Mouse (Mus musculus) limb, embryonic 10.5 days (tissue): Measurements from ENCODE around the gene Vrk2. TPM values are rescaled to one million over a fixed set of nuclear protein-coding genes. Genes with fewer than 3 reads are reported as not detected.

Experiments
- DNase-seq: peaks from one replicate; pipeline ENCODE4 v3.0.0-alpha.2; 2017; ENCODE audit warnings: low spot score
- H3K27ac ChIP-seq: fragments of 300-500 bp; sonication (generic); 2 replicates; pipeline ENCODE4 v1.5.1; 2016; ENCODE audit warnings: mild to moderate bottlenecking
- H3K27me3 ChIP-seq: fragments of 300-500 bp; sonication (generic); 2 replicates; pipeline ENCODE4 v1.6.1; 2016; ENCODE audit warnings: low read depth, mild to moderate bottlenecking; ENCODE audit not compliant: poor library complexity, severe bottlenecking
- H3K36me3 ChIP-seq: fragments of 300-500 bp; sonication (generic); 2 replicates; pipeline ENCODE4 v1.6.1; 2016; ENCODE audit warnings: mild to moderate bottlenecking, moderate library complexity
- H3K4me1 ChIP-seq: fragments of 300-500 bp; sonication (generic); 2 replicates; pipeline ENCODE4 v1.6.1; 2016
- H3K4me3 ChIP-seq: fragments of 300-500 bp; sonication (generic); 2 replicates; pipeline ENCODE4 v1.5.1; 2016; ENCODE audit warnings: mild to moderate bottlenecking, moderate library complexity
- H3K9me3 ChIP-seq: fragments of 300-500 bp; sonication (generic); replicated peaks from 2 replicates; pipeline ENCODE4 v1.6.1; 2016; ENCODE audit warnings: mild to moderate bottlenecking
- WGBS: fragments of 180-500 bp; shearing (Covaris S2); methylation state at CpG from one replicate; pipeline ENCODE4 v1.1.7; 2016; 5-methylcytosine and 5-hydroxymethylcytosine counted together
- polyA plus RNA-seq: library from polyadenylated mRNA; unstranded; fragments of >200 nt; fragmentation: Nextera tagmentation; extraction: Ambion mirVana; gene quantifications from 2 replicates; pipeline ENCODE4 v1.2.1, GENCODE M21; 2016

Gene Vrk2
- polyA plus RNA-seq, 1 experiment from 2014 or later: 21.9 TPM

DNA sequence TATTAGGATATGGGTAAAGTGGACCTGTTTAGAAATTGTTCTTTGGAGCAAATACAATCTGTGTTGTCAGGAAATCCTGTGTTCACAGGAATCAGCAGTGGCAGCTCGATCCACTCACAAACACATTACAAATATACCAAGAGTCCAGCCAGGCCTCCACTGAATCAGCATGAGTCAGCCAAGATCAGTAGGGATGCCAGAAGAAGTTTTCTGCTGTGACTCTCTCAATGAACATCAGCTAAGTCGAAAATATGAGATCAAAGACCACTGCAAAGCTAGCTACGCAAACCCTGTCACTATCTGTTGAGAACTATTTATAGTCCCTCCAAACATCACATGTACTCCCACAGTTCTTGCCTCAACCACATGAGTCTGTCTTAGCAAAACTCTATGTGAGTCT lies 74.8 kb downstream of the Vrk2 start:
- Histone ChIP-seq H3K4me3 (no peak overlapping the region), H3K9me3 (no peaks in the 10 kb centered on the region), H3K36me3 (no peaks in the 10 kb centered on the region), H3K27ac (no peak overlapping the region), H3K27me3 (no peaks in the 10 kb centered on the region), H3K4me1 (no peaks in the 10 kb centered on the region)
- 96% methylated on average over 3 of the region's 3 CpGs for WGBS
- DNase-seq: no peak

DNA sequence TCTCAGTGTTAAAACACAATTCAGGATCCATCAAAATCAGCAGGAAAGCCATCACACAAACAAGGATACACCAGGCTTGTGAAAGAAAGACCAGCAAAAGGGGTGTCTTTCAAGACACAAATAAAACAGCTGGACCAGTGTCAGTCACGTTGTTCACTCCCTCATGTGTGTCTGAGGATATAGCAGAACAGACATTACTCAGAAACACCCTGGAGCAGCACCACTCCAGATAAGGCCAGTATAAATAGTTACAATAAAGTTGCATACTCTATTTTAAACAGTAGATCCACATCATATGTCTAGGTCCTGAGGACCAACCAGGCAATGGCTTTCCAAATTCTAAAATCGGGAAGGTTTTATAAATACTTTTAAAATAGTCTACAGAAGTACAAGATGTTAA lies 77.7 kb downstream of the Vrk2 start:
- WGBS: 87% methylated on average over 2 of the region's 2 CpGs
- H3K9me3 ChIP-seq: no peaks in the 10 kb centered on the region
- H3K27me3 ChIP-seq: no peaks in the 10 kb centered on the region
- no peak overlapping the region for H3K27ac ChIP-seq
- H3K4me3 ChIP-seq: no peak overlapping the region
- H3K4me1 ChIP-seq: peaks cover 11% of the 10 kb centered on the region; the same call in 1 of the 2 replicates
- no peak for DNase-seq
- H3K36me3 ChIP-seq: no peaks in the 10 kb centered on the region

DNA sequence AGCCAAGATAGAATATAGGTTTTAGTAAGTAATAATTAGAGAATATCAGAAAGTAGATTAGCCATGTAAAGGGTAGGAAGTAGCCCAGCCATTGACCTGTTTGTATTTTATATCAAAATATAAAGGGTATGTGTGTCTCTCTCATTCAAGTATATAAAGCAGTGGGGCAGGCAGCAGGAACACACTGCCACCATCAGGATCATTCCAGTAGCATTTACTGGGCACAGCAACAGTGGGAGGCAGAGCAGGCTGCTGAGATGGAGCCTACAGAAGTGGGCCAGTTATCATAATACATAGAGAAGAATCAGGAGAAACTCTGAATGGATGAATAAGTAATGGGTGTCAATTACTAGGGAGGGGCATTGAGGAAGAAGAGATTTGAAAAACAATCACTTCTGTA lies 80.1 kb downstream of the Vrk2 start:
- no peak for DNase-seq
- no peaks in the 10 kb centered on the region for H3K27me3 ChIP-seq
- H3K9me3 ChIP-seq: no peaks in the 10 kb centered on the region
- H3K4me1 ChIP-seq: peaks cover 11% of the 10 kb centered on the region; the same call in 1 of the 2 replicates
- H3K36me3 ChIP-seq: 0 out of 2 replicates have a peak, but pooled peaks cover 2% of the 10 kb centered on the region
- H3K27ac ChIP-seq: no peak overlapping the region
- H3K4me3 ChIP-seq: no peak overlapping the region

DNA sequence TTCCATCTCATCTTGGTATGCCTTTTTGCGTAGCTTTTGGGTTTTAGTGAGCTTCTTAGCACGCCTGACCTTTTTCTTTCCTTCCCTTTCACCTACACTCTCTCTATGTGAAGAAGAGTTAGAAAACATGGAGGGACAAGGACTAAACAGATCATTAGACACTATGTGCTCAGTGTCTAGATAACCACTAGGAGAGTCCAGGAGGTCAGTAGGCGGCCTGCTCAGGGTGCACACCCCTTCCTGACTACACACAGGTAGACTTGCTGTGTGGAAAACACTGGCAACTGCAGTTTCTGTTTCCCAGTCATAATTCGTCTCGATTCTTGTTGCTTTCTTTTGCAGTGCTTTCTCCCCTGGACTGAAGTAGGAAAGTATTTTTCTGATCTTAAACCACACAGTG lies 97.8 kb downstream of the Vrk2 start:
- no peak for DNase-seq
- Histone ChIP-seq H3K4me3 (no peak overlapping the region), H3K4me1 (peaks cover 5% of the 10 kb centered on the region), H3K36me3 (no peaks in the 10 kb centered on the region), H3K9me3 (no peaks in the 10 kb centered on the region), H3K27ac (no peak overlapping the region), H3K27me3 (no peaks in the 10 kb centered on the region)
- 95% methylated on average over 5 of the region's 5 CpGs for WGBS

DNA sequence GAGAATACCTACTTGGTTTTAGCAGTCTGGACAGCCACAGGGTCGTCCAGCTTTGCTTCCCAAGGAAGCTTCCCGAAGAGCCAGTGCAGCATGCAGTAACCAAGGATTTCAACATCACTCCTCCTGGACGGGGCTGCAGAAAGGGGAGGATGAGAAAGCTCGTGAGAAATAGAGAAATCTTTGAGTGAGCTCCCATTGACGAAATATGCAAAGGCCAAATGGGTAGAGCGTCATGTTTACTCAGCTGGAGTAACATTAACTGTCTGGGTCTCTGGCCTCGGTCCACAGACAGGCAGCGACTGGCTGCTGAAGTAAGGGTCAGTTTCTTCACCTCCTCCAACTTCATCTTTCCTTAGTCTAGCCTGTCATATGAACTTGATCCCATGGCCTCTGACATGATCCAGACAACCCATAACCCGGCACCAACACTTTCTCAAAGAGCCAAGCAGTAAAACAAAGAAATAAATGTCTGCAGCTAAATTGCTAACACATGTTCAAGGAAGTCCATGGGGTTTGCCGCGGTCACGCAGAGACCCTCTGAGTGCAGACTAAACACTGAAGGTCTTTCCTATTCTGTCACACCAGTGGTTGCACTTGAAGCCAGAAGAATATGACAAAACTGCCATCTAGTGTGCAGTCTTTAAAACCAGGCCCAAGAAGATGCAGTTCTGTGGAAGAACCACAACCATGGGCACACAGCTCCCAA lies 103.9 kb downstream of the Vrk2 start:
- H3K9me3 ChIP-seq: no peaks in the 10 kb centered on the region
- no peaks in the 10 kb centered on the region for H3K27me3 ChIP-seq
- H3K4me1 ChIP-seq: peaks cover 38% of the 10 kb centered on the region
- H3K36me3 ChIP-seq: no peaks in the 10 kb centered on the region
- peak overlapping the region; percentile 86 for H3K27ac ChIP-seq
- H3K4me3 ChIP-seq: peak overlapping the region; percentile 19; the same call in 1 of the 2 replicates
- DNase-seq: peak; percentile 80
- WGBS: 22% methylated on average over 12 of the region's 12 CpGs

DNA sequence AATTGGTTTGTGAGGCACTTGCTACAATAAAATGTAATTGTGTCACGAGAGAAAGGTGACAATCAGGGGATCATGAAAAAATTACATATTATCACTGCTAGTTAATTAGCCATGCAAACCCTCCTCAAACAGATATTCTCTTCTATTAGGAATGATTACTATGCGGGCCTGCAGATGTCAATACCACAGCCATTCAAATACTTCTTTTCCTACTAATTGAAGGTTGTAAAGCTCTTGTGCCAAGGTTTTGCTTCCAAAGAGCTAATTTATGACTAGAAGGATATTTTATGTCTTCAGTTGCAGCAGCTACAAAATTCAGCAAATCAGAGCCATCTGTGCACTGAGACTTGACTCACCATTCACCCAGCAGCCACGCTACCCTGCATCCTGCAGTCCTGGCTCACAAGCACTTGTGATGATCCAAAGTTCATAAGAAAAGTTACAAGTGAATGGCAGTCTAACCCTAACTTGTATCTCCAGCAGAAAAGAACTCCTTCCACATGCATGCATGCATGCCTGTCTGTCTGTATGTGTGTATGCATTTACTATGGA lies 112.0 kb downstream of the Vrk2 start:
- no peaks in the 10 kb centered on the region for H3K27me3 ChIP-seq
- H3K4me3 ChIP-seq: no peak overlapping the region
- DNase-seq: peak; percentile 40
- 20% methylated on average over 3 of the region's 3 CpGs for WGBS
- H3K36me3 ChIP-seq: no peaks in the 10 kb centered on the region
- peak overlapping the region; percentile 42; the same call in 1 of the 2 replicates for H3K27ac ChIP-seq
- H3K4me1 ChIP-seq: peaks cover 35% of the 10 kb centered on the region
- no peaks in the 10 kb centered on the region for H3K9me3 ChIP-seq

DNA sequence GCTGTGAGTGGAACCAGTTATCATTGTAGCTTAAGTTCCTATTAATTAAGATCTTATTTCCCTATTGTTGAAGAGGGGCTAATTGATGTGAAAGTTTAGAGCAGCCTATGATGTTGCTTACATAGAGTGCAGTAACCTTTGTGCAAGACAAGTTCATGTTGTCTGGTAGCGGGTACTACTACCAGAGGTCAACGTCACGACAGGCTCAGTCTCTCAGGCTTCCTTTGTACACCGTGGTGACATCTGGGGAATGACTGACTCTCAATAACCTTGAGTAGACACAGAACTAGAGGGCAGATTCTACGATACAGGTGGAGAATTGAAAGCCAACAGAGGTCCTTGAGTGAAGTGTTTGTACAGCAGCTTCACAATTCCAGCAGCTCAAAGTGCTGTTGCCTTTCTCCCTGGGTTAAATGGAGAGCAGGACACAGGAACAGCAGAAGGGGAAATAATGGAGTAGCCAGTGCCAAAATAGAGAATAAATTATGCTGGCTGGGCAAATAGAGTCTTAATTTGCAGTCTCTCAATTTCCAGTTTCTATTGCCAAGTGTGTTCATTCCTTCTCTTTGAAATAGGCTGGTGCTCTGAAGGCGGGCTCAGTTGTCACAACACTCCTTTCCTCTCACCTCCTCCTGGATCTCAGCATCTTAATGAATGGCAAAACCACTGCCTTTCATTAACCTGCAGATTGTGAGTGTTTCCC lies 116.6 kb downstream of the Vrk2 start:
- WGBS: 82% methylated on average over 6 of the region's 6 CpGs
- Histone ChIP-seq H3K4me3 (no peak overlapping the region), H3K36me3 (peaks cover 24% of the 10 kb centered on the region), H3K4me1 (peaks cover 23% of the 10 kb centered on the region), H3K9me3 (no peaks in the 10 kb centered on the region), H3K27me3 (no peaks in the 10 kb centered on the region), H3K27ac (no peak overlapping the region)
- no peak for DNase-seq

DNA sequence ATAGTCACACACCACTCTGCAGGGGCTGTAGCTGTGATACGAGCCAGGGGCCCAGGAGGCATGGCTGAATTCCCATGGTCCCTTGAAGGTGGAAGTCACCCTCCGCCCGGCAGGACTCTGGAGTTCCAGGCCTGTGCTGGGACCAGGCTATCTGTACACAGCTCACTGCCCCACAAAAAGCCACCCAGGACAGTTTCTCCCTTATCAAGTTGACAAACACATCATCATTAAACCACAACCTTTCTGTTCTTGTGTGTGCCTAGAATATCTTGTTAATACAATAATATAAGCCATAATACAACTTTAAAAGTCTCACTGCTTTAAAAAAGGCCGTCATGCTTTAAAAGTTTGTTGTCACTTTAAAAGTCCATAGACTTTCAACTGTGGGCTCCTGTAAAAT lies 139.7 kb downstream of the Vrk2 start:
- Histone ChIP-seq H3K27me3 (no peaks in the 10 kb centered on the region), H3K4me3 (no peak overlapping the region), H3K9me3 (no peaks in the 10 kb centered on the region), H3K36me3 (no peaks in the 10 kb centered on the region), H3K27ac (no peak overlapping the region), H3K4me1 (no peaks in the 10 kb centered on the region)
- no peak for DNase-seq
- WGBS: 91% methylated on average over 4 of the region's 4 CpGs

DNA sequence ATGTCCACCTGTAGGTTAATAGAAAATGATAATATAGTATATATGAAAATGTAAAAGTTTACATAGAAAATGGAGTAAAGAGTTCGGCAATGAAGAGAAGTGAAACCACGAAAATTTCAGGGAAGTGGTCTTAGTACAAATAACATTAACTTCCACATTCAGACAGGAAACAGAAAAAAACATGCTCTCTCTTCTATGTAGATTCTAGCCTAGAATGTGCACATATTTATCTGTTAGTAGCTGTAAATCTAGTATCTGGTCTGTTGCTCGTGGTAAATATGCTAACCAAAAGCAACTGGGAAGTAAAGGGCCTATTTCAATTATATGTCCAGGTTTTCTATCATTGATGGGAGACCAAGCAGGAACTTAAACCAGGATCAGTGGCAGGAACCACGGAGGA lies 141.1 kb downstream of the Vrk2 start:
- no peaks in the 10 kb centered on the region for H3K36me3 ChIP-seq
- no peaks in the 10 kb centered on the region for H3K27me3 ChIP-seq
- WGBS: 95% methylated on average over 4 of the region's 4 CpGs
- H3K4me3 ChIP-seq: no peak overlapping the region
- no peak for DNase-seq
- H3K27ac ChIP-seq: no peak overlapping the region
- no peaks in the 10 kb centered on the region for H3K4me1 ChIP-seq
- H3K9me3 ChIP-seq: no peaks in the 10 kb centered on the region

DNA sequence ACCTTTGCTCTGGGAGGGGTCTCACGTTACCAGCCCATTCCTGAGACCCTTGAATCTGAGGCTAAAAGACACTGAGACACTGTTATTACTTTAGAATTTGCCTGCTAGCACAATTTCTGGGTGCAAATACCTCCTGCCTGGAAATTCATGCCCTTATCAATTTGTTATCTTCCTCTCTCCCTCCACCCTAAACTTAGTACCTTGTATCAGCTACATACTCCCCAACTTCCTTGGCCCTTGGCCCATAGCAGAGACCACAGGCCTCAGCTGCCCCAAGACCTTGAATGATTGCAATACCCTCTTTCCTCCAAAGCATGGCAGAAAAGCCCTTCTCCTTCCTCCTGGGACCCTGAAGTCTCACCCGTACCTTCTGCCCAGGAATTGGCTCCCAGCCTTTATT lies 142.6 kb downstream of the Vrk2 start:
- DNase-seq: no peak
- WGBS: 88% methylated on average over 2 of the region's 2 CpGs
- H3K27me3 ChIP-seq: no peaks in the 10 kb centered on the region

DNA sequence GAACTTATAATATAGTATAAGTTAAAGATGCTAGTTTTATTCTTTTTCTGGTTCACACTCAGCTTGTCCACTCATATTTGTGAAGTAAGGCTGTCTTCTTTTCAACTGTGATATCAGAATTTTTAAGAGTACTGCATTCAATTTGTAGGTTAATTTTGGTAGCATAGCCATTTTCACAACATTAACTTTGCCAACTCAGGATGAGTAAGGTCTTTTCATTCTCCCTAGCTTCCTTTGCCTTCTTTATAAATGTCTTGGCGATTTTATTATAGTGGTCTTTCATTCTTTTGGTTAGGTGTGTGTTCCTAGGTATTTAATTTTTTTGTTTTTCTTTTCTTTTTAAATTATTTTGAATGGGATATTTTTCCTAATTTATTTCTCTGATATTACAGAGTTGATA lies 143.2 kb downstream of the Vrk2 start:
- 79% methylated on average over 1 of the region's 1 CpGs for WGBS
- Histone ChIP-seq H3K9me3 (no peaks in the 10 kb centered on the region), H3K27me3 (no peaks in the 10 kb centered on the region)

More for the DNA sequence above, 142.6 kb downstream of the Vrk2 start:
- peaks cover 4% of the 10 kb centered on the region for H3K36me3 ChIP-seq
- H3K4me3 ChIP-seq: no peak overlapping the region
- H3K4me1 ChIP-seq: no peaks in the 10 kb centered on the region
- H3K27ac ChIP-seq: no peak overlapping the region
- no peaks in the 10 kb centered on the region for H3K9me3 ChIP-seq

DNA sequence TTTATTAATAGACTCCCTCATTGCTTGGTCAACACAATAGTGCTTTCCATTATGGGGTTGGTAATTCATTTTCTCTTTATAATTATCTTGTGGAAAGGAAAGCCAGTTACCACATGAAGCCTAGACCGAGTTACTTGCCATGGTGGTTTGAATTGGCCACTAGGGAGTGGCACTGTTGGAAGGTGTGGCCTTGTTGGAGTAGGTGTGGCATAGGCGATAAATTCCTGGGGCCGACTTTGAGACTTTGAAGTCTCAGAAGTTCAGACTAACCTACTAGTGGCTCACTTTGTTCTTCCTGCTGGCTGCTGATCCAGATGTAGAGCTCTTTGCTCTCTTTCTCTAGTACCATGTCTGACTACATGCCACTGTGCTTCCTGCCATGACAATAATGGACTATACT lies 144.0 kb downstream of the Vrk2 start:
- Histone ChIP-seq H3K27ac (no peak overlapping the region), H3K27me3 (no peaks in the 10 kb centered on the region), H3K4me3 (no peak overlapping the region), H3K9me3 (no peaks in the 10 kb centered on the region), H3K4me1 (no peaks in the 10 kb centered on the region), H3K36me3 (peaks cover 4% of the 10 kb centered on the region)
- DNase-seq: no peak
- WGBS: 80% methylated on average over 3 of the region's 3 CpGs

More for the DNA sequence above, 143.2 kb downstream of the Vrk2 start:
- no peak for DNase-seq
- no peak overlapping the region for H3K27ac ChIP-seq
- no peaks in the 10 kb centered on the region for H3K4me1 ChIP-seq
- H3K36me3 ChIP-seq: peaks cover 4% of the 10 kb centered on the region
- no peak overlapping the region for H3K4me3 ChIP-seq

DNA sequence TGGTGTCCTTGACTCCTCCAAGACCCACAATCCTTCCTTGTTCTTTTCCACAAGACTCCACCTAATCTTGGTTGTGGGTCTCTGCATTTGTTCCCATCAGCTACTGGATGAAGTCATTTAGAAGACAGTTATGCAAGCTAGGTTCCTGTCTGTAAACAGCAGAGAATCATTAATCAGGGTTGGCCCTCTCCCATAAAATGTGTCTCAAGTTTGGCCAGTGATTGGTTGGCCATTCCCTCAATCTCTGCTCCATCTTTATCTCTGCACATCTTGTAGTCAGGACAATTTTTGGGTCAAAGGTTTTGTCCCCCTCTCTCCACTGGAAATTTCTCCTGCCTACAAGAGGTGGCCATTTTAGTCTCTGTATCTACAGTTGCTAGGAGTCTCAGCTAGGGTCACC lies 149.4 kb downstream of the Vrk2 start:
- no peak for DNase-seq
- no peak overlapping the region for H3K27ac ChIP-seq
- H3K4me1 ChIP-seq: no peaks in the 10 kb centered on the region
- no peaks in the 10 kb centered on the region for H3K9me3 ChIP-seq
- peaks cover 8% of the 10 kb centered on the region for H3K36me3 ChIP-seq
- H3K27me3 ChIP-seq: no peaks in the 10 kb centered on the region
- H3K4me3 ChIP-seq: no peak overlapping the region
